8 mouse cellular contexts compared by ENCODE assay signal in genomic region chr2:154943101-154943500, GRCm38 (mm10). TPM values are rescaled to one million over a fixed set of nuclear protein-coding genes. Genes with fewer than 3 reads are reported as not detected.
A peak's percentile ranks its signal among the peaks of the same experiment; 100 is the strongest.
DNase-seq lines count a peak whose midpoint lies in the region; ATAC-seq lines count a peak whose summit lies in the region.

No protein-coding gene starts in this region.

- H3K4me3 ChIP-seq in hindbrain, embryonic 13.5 days: no peak overlapping the region

- H3K36me3 ChIP-seq in hindbrain, embryonic 13.5 days: no peaks in the 10 kb centered on the region

- 5% methylated on average over 11 of the region's 11 CpGs for WGBS in hindbrain, embryonic 13.5 days

- H3K9me3 ChIP-seq in hindbrain, embryonic 13.5 days: no peaks in the 10 kb centered on the region

- no peak overlapping the region for H3K27ac ChIP-seq in hindbrain, embryonic 13.5 days

- no peak for ATAC-seq in hindbrain, embryonic 13.5 days (ENCODE audit: low FRiP score)

- peaks cover 9% of the 10 kb centered on the region; the same call in 1 of the 2 replicates for H3K4me1 ChIP-seq in hindbrain, embryonic 13.5 days (replicated peaks)

- peak overlapping the region; percentile 17 for H3K4me2 ChIP-seq in hindbrain, embryonic 13.5 days

- peak; percentile 33 for DNase-seq in WW6 (ENCODE audit: low read depth, low spot score)
- DNase-seq in cerebellum, postnatal 25 days: peak; percentile 89 to 93
- DNase-seq in frontal cortex, postnatal 25 days (ENCODE audit: low spot score in 2 of 2): peak; percentile 68 to 69
- DNase-seq in layer of hippocampus, postnatal 36 days: peak; percentile 76 to 80
- peak; percentile 87 for DNase-seq in lung, postnatal 14 days
- DNase-seq in retina, postnatal 7 days (ENCODE audit: low read depth, low spot score): peak; percentile 43
- peak; percentile 78 to 86 for DNase-seq in urinary bladder, adult 18-20 months (ENCODE audit: low spot score in 2 of 2)

- no peak overlapping the region for H3K9ac ChIP-seq in hindbrain, embryonic 13.5 days

- H3K27me3 ChIP-seq in hindbrain, embryonic 13.5 days: no peaks in the 10 kb centered on the region

RNA-seq across cellular contexts. Expression of gene Eif2s2, which starts 50.4 kb away (rescaled TPM):
- 83.9 and 87.3 TPM in 2 replicates for polyA plus RNA-seq in hindbrain, embryonic 13.5 days (2015; fragmentation: Nextera tagmentation; extraction: Ambion mirVana)
- total RNA-seq in layer of hippocampus, postnatal 36 days (2021): 10 to 100 TPM; 53.5 to 55.3 TPM

Comparison
In these comparisons a context has a peak if more than half of its experiments do, and no peak if none do; other contexts are left out.
1. DNase-seq: peak in every context shown above with its lines; median percentile 91 in cerebellum, postnatal 25 days; 87 in lung, postnatal 14 days; 82 in urinary bladder, adult 18-20 months; 78 in layer of hippocampus, postnatal 36 days; 68 in frontal cortex, postnatal 25 days; 43 in retina, postnatal 7 days; 33 in WW6.